Mouse (Mus musculus) right cerebral cortex, postnatal 4 days (tissue): Measurements from ENCODE around the gene Dcaf12.

Experiments used
- DNase-seq: peaks from one replicate; pipeline ENCODE4 v3.0.0-alpha.2; 2022

Dcaf12 gene

DNA sequence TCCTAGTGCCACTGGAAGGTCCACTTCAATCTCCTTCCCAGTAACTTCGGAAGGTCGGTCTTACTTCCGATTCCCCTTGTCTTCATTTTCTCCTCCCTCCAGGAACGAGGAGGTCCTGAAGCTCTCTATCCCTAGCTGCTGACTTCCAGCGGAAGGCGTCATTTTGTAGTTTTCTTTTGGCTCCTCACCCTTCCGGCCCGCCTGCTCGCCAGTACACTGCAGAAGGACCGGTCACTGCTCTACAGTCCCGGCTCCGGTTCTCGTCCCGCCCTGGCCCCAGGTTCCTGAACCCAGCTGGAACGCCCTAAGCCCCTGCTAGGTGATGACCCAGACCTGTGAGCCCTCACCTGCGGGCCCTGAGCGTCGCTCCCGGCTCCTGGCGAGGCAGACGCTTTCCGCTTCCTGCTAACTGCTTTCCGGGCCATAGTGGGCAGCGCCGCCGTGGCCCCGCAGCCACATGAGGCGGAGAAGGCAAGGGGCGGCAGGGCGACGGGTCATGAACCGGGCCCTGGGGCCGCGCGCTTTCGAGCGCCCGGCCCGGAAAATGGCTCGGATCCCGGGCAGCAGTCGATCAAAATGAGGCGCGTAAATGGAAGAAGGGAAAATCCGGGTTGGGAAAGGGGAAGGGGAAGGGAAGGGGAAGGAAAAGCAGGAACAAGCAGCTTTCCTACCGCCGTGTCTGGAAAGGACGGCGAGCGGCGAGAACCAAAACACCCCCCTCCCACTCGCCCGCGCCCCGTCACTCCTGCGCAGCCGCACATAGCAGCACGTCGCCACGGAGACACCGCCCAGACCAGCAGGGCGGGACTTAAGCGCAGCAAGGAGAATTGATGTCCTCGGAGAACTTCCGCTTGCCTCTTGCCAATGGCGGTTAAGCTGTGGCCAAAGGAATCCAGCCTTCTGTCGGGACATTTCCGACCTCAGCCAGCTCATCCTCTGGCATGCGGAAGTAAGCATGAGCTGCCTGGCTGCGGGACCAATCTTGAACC, at the start of gene Dcaf12:
Gene Dcaf12, minus strand, starts transcription at position 749 of the 989 bp plus-strand sequence.
- DNase-seq = peak; percentile 92

DNA sequence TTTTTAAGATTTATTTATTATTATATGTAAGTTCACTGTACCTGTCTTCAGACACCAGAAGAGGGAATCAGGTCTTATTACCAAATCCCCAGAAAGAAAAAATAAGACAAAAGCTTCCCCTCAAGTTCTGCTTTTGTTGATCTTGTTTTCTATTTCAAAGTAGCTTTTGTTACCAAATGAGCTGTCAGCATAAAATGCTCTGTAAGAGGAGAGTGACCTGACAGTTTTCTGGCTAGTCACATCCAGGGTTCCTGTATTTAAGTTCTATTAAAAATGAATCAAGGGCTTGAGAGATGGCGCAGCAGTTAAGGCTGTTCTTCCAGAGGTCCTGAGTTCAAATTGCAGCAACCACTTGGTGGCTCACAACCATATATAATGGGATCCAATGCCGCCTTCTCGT, 46.4 kb upstream of the Dcaf12 start:
- no peak for DNase-seq

DNA sequence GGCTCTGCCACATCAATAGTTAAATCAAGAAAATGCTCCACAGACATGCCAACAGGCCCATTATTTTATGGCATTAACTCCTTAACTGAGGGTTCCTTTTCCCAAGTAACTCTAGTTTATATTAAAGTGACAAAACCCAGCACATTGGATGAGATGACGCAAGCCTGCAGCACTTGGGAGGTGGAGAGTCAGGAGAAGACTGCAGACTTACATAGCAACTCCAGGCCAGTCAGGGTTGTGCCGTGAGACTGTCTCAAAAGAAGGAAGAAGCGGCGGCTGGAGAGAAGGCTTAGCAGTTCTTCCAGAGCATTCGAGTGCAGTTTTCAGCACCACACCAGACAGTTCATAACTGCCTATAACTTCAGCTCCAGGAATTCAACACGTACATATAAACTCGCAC, 44.7 kb upstream of the Dcaf12 start:
- no peak for DNase-seq

DNA sequence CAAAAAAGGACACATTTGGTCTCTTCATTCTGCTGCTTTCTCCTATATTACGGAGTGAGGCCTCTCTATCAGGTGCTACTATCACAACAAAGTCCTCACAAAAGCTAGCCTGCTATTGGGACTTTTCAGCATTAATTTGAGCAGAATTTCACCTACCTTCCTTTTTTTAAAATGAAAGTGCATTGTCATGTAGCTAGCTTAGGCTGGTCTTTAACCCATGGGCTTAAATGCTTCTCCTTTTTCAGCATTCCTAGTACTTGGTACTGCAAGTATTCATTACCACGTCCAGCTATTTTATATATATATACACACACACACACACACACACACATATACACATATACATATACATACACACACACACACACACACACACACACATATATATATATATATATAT, 44.0 kb upstream of the Dcaf12 start:
- DNase-seq = no peak

DNA sequence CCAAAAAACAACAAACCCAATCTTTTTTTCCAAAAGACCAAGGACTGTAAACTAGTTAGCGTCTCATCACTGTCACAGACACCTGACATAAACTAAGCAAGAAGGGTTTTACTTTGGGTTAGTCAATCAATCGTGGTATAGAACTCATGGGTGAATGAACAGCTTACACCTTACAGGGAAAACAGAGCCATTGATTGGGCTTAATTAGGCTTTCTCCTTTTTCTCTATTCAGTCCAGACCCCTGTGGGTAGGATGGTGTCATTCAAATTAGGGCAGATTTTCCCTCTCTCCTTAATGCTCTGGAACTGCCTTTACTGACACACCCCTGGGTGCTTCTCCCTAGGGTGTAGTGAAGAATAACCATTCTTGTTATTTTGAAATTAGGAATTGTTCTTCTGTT, 42.5 kb upstream of the Dcaf12 start:
- DNase-seq = no peak

DNA sequence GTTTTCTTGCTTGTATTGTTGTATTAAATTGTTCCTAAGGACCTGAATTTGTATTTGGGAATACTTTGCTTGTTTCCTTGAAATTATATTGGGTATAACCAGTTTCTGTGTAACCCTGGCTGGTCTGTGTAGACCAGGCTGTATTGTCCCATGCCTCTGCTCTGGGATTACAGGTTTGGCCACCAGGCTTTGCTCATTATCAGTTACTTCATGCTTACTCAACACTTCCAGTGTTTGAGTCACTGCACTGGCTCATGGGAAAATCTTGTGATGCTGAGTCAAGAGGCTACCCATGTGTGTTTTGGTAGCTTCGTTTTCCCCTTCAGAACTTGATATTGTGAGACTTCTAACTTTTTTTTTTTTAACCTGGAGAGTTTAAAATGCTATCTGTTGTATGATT, 38.6 kb upstream of the Dcaf12 start:
- no peak for DNase-seq

DNA sequence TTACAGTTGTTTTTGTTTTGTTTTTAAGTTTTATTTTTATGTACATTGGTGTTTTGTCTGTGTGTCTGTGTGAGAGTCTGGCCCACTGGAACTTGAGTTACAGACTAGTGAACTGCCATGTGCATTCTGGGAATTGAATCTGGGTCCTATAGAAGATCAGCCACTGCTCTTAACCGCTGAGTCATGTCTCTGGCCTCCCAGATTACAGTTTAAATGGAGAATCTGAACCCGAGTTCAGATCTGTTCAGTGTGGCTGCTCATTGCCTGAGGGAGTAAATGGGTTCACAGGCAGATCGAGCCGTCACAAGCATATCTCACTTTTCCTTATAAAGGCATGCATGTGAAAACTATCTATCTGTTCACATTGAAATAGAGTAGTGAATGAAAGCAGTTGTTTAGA, 38.1 kb upstream of the Dcaf12 start:
- DNase-seq = no peak

DNA sequence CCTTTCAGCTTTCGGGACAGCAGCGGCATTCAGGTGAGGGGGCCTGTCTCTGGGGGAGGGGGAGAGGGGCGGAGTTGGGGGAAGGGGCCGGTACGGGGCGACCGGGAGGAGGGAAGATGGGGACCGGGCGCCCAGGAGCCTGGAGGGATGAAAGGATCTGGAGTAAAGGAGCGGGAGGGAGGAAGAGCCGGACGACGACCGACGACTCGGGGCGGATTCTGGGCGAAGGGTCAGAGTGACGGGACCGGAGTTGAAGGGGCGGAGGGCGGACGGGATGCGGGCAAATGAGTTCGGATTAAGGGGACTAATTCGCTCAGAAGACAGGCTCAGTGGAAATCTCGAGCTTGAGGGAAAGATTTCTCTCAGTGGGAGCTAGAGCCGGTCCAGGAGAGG, 34.5 kb upstream of the Dcaf12 start:
- DNase-seq = no peak

DNA sequence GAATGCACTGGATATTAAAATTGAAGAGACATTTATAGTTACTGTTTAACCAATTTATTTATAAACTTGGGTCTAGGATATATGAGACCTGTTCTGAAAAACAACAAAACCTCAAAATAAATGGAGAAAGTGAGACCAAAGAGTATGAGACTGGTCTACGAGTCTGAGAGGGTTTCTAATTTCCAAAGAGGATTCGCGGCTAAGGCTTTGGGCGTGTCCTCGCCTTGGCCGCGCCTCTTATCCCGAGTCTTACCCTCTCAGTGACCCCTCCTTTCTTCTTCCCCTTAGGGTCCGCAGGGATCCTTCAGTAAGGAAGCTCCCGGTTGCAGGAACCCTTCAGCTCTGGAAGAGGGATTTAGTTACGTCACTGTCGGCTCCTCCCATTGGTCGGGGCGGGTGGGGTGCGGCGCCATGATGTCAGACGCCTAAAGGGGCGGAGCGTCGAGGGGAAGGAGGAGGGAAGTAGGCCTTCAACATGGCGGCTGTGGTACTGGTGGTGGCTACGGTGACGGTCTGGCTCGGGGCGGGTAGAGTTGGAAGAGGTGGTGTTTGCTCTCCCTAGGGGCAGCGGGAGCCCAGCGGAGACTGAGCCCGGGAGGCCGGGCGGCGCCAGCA, 34.0 kb upstream of the Dcaf12 start, which contains the start of gene Ubap1:
Gene Ubap1, plus strand, starts transcription at position 413 of the 615 bp plus-strand sequence.
- peak; percentile 91 for DNase-seq

DNA sequence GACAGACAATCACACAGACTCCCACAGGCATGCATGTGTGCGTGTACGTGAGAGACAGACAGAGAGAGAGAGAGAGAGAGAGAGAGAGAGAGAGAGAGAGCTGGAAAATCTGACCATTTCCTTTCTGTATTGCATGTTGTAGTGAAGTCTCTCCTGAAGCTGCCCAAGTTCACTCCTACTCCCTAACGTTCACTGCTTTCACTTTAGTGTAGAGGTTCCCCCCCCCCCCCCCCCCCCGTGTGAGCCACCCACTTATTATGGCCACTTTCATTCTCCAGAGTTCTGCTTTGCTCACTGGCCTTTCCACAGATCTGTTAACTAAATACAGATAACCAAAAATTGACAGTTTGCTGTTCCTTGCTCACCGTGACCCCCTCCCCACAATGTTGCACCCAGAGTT, 33.1 kb upstream of the Dcaf12 start:
- no peak for DNase-seq

DNA sequence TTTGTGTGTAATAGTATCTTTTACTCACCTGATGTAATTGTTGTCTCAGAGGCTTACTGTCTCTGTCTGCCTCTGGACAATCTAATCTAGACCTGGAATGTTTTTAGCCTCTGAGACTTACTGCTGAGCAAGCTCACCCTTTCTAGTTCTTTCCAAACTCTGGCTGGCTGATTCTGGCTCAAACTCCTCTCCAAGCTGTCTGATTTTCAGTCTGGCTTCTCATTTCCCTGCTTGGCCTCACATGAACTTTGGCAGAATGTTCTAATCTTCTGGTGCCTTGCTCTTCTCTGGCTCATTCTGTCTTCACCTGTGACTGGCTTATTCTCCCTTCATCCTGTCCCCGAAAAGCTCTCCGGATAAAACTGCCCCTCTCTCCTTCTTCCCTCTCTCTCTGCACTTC, 31.3 kb upstream of the Dcaf12 start:
- DNase-seq = no peak

DNA sequence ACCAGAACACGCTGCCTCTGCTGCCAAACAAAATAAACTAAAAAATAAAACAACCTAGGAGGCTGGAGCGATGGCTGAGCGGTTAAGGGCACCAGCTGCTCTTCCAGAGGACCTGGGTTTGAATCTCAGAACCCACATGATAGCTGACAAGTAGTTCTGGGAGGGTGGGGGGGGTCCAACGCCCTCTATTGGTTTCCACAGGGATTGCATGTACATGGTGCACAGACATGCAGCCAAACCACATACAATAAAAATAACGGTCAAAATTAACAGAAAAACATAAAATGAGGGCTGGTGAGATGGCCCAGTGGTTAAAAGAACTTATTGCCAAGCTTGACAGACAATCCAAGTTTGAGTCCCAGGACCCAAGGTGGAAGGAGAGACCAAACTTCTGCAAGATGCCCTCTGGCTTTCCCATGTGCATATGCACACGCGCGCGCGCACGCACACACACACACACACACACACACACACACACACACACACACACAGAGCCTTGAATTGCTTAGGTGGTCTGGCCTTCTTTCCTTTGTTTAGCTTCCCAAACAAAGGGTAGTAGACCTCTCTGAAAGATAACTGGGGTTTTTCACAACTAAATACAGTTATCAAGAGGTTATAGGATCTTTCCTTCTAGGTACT, 26.3 kb upstream of the Dcaf12 start:
- no peak for DNase-seq

DNA sequence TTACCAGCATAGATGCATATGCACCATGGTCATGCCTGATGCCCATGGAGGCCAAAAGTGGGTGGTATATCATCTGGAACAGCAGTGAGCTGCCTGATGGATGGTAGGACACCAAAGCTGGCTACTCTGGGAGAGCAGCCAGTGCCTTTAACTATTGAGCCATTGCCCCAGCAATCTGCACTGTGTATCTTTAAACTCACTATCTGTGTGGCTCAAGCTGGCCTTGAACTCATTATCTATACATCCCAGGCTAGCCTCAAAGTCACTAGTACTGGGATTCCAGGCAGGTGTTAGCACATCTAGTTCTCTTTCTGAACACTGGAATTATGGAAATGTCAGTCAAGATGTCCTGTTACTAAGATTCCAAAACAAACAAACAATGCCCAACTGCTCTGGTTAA, 21.9 kb upstream of the Dcaf12 start:
- no peak for DNase-seq

DNA sequence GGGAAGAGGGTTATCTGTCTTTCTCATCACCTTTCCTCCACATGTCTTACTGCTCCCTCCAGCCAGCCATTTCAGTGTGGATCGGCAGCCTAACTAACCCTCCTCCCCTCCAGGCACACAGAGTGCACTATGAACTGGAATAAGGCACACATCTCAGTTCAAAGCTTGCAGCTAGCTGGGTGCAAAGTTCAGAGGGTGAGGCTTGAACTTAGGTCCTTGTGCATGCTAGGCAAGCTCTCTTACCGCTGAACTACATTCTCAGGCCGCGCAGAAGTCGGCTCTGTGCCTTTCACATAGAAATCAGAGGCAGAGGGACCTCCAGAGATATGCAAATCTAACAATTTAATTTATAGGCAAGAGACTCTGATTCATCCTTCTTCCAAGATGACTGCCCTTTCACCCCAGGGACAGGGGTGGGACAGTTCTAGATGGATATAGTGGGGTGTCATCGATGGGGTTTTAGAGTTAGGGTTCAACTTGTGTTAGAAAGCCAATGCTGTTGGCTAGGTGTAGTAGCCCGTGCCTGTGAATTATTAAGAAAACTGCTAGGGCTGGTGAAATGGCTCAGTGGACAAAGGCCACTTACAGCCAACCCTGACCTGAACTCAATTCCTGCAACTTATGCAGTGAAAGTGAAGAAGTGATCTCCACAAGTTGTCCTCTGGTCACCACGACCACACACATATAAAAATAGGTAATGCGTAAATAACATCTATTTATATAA, 17.2 kb upstream of the Dcaf12 start:
- no peak for DNase-seq

DNA sequence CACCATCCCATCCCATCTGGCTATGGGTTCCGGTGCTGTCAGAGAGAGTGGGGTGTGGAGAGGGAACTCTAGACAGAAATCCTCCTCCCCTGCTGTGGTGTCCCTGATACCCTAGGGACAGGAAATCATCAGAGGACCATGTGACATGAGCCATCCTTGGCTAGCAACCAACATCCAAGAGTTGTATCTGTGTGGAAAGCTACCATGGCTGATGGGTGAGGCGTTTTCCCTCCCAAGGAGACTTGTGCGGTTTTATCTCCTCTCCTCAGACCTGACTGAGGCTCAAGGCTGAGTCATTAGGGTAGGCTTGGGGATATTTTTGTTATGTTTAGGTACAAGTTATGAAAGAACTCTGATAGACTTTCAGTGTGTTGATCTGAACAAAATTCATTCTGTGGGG, 16.4 kb upstream of the Dcaf12 start:
- no peak for DNase-seq

DNA sequence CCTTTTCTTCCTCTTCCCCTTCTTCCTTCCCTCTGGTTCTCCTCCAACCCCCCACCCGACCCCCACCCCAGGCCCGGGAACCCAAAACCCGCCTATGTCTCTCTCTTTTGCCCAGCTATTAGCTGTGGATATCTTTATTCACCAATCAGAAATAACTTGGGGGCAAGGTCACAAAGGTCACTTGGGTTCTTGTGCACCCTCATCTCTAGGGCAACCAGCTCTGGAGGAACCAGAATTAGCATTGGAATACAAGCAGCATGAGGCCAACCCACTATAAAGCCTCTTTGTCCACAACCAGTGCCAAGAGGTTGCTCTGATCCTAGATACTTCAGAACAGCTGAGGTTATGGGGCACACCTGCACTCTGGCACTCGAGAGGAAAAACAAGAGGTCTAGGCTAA, 14.8 kb upstream of the Dcaf12 start:
- no peak for DNase-seq

DNA sequence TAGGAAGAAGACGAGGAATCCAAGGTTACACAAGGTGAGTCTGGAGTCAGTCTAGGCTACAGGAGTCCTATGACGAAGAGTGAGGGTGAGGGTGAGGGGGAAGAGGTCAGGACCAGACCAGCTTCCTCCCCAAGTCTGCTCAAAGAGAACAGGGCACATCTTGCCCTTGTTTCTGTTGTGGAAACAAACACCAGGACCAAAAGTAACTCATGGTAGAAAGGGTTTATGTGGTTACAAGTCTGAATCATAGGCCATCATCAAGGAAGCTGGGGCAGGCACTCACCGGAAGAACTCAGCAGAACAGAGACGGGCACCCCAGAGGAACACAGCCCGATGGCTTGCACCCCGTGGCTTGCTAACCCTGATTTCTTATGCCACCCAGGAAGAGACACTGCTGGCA, 12.2 kb upstream of the Dcaf12 start:
- DNase-seq = no peak

DNA sequence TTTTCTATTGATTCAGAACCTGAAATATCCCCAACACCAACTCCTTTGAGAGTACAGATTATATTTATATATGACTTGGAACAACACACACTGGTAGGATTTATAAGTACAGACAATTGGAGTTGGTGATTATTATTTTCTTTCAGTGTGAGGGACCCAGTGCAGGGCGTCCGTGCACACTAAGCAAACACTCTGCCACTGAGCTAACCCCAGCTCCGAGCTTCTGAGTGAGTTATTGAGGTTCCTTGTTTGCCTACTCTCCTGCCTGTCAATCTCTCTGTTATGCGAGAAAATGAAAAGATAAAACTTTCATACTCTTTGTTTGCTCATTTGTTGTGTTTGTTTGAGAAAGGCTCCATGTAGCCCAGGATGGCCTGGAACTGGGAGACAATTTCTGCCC, 6.3 kb upstream of the Dcaf12 start:
- no peak for DNase-seq

DNA sequence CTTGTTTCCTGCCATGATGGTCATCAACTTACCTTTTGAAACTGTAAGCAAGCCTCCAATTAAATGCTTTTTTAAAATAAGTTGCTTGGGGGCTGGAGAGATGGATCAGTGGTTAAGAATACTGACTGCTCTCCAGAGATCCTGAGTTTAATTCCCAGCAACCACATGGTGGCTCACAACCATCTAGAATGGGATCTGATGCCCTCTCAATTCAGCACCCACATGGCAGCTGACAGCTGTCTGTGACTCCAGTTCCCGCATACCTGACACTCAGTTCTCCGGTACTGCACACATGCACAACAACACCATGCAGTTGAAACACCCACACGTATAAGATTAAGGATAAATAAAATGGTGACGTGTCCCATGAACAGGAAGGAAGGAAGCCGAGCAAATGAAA, 3.6 kb upstream of the Dcaf12 start:
- DNase-seq = no peak

DNA sequence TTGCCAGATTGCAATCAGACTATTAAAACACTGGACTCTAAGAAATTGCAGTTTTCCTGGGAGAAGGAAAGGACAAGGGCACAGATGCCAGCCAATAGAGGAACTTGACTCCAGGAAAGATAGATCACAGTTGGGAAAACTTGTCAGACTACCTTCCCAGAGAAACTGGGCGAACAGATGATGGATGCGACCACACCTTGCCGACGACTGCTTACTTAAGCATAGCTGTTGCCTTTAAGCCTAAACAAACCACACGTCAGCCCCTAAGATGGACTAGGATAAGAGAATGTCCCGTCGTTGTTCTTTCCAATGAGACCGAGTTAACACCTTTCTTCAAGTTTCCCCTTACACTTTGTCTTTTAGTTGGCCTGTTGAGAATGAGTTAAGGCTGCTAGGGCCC, 484 bp upstream of the Dcaf12 start:
- no peak for DNase-seq

DNA sequence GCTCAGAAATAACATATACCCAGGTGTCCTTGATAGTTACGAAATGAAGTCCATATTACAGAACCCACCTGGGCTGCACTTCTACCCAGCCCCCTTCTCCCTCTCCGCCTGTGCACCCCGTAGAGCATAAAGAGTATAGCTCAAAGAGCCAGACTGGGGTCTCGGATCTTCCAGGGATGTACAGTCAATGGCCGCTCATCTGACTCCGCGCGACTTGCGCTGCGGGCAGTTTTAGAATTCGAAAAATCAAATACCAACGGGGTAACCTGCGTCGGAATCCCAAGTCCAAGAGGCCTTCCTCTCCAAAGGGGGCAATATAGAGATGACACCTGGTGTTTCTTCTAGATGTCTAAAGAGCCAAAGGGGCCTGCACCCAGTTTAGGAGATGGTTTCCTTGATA, 967 bp downstream of the Dcaf12 start:
- DNase-seq = no peak

DNA sequence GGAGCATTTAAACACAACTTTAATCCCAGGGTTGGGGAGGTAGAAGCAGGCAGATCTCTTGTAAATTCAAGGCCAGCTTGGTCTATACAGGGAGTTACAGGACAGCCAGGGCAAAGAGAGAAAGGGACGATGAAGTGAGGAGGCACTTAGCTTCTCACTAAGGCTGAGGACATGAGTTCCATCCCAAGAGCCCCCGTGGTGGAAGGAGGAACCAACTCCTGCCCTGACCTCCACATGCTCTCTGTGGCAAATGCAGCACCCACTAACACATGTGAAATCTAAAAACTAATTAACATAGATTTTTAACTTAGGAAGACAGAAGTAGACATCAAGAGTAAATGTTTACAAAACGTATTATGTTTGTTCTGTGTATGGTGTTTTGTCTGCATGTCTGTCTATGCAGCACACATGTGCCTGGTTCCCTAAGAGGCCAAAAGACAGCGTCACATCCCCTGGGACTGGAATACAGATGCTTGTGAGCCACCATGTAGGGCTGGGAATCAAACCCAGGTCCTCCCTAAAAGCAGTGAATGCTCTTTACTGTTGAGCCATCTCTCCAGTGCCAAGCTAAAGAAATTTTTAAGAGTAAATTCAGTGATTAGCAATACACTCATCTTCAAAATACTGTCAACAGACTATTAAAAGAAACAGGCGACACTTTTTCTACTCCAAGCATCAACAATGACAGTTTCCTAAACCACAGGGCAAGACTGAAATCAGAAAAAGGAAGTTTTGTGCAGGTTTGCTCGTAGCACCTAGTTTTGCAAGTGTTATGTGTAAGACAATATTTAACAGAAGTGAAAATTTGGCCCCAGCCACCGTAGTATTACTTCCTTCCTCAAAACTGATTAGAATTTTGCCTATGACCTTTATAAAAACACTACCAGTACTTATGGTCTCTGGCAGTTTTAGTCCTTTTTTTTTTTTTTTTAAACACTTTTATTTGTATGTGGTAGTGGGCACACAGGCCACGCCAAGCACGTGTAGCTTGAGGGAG, 3.8 kb downstream of the Dcaf12 start:
- DNase-seq = no peak
